Mouse (Mus musculus) mouse embryonic stem cell (cell line): Measurements from ENCODE around the gene Qpctl.

Experiments used
- in situ Hi-C, 2 experiments: fragments of 300-500 bp; cut with MboI; formaldehyde crosslinking; loops; 1 replicate in 1 of 2; 3 replicates in 1 of 2; pipeline ENCODE4 v1.14.3; 2019 to 2020; ENCODE audit warnings: low sequenced_read_pairs in 2 of 2, low pct_unique_long_range_greater_than_20kb in 1 of 2, mixed read lengths in 1 of 2; ENCODE audit not compliant: unreplicated experiment in 1 of 2

Qpctl gene

DNA sequence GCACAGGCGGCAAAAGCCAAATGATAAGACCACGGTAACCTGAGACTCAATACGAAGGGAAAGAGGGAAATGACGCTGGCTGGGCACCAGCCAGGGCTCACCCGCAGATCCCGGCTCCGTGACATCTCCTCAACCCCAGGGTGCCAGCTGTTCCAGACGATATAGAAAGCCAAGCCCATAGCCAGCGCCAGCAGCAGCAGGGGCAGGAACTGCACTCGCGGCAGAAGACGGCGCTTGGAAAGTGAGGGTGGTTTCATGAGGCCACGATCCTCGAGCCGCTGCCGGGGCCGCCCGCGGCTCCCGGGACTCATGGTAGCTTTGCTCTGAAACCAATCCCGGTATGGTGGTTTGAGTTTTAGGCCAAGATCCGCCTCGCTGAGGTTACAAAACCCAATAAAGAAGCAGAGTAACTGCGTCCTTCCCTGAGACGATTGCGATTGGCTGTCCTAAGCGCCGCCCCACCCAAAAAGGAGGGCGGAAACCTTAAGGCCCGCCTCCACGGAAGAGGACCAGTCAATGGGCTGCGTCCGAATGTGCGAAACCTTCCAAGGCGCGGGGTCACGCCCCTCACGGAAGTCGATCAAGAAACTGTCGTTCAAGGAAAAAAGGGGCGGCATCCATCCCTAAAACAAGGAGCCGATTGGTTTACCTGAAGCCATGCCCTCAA, at the start of gene Qpctl:
Qpctl (minus strand) TSS at position 417 of the 667 bp plus-strand sequence.
- in situ Hi-C loops, result no loop called here

DNA sequence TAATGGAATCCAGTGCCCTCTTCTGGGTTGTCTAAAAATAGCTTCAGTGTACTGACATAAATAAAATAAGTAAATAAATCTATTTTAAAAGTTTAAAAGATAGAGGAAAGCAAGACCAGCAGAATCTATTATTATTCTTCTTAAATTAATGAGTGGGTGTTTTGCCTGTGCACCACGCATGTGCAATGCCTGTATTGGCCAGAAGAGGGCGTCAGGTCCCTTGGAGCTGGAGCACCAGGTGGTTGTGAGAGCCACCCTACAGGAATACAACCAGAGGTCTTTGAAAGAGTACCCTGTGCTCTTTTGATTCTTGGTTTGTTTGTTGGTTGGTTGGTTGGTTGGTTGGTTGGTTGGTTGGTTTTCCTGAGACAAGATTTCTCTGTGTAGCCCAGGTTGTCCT, 48.9 kb upstream of the Qpctl start:
- in situ Hi-C loops, result loop anchor here in 1 of 2 experiments (5.0 kb wide), 1 partner anchor 79 kb away; no protein-coding TSS in a partner anchor

DNA sequence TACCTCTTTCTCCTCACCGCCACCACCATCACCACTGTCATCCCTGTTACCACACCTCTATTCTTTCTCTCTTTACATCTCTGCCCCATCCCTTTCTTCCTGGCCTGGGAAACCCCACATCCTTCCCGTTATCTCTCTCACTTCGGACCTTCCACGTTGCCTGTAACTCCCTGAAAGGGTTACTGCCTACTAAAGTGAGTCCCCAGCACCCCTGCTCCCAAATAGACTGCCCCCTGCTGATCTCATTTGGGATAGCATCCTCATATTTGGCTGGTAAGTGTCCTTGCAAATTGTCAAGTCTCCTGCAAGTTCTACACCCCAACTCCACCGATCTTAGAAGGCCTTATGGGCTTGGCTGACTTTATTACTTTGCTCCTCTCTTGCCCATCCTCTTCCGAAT, 47.6 kb upstream of the Qpctl start:
- in situ Hi-C loops, result loop anchor here in 1 of 2 experiments (5.0 kb wide), 1 partner anchor 81 kb away; no protein-coding TSS in a partner anchor

- in situ Hi-C loops, result loop anchor here in 1 of 2 experiments (5.0 kb wide), 1 partner anchor 83 kb away; no protein-coding TSS in a partner anchor
Observed at GRCm38 (mm10) chr7:19194676-19195075, 45.6 kb upstream of the Qpctl start.

- in situ Hi-C loops, result loop anchor here in 1 of 2 experiments (5.0 kb wide), 1 partner anchor 33 kb away; no protein-coding TSS in a partner anchor
Observed at GRCm38 (mm10) chr7:19184758-19185157, 35.7 kb upstream of the Qpctl start.

GRCm38 (mm10) chr7:19184250-19184649, 35.2 kb upstream of the Qpctl start:
- in situ Hi-C loops, result loop anchor here in 1 of 2 experiments (5.0 kb wide), 1 partner anchor 33 kb away; no protein-coding TSS in a partner anchor

- in situ Hi-C loops, result loop anchor here in 1 of 2 experiments (5.0 kb wide), 1 partner anchor 36 kb away; no protein-coding TSS in a partner anchor
Observed at GRCm38 (mm10) chr7:19180862-19181429, 31.9 kb upstream of the Qpctl start.

DNA sequence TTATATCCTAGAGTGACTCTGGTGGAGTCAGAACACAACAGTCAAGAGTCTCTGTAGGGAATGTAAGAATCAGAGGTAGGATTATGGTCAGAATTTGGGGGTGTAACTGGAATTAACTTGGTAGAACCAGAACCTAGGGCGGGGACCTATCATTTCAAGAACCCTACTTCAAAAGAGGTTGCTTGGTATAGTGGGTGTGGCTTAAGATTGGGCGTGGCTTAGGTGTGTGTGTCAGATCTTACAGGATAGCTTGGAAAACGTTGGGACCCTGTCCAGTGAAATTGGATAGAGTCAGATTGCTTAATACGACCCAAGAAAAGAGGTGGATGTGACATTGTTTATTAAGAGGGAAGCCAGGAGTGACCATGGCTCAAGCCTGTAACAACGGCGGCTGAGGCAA, 30.8 kb upstream of the Qpctl start:
- in situ Hi-C loops, result loop anchor here in 1 of 2 experiments (5.0 kb wide), 1 partner anchor 37 kb away; no protein-coding TSS in a partner anchor

GRCm38 (mm10) chr7:19179173-19179572, 30.1 kb upstream of the Qpctl start:
- in situ Hi-C loops, result no loop called here

DNA sequence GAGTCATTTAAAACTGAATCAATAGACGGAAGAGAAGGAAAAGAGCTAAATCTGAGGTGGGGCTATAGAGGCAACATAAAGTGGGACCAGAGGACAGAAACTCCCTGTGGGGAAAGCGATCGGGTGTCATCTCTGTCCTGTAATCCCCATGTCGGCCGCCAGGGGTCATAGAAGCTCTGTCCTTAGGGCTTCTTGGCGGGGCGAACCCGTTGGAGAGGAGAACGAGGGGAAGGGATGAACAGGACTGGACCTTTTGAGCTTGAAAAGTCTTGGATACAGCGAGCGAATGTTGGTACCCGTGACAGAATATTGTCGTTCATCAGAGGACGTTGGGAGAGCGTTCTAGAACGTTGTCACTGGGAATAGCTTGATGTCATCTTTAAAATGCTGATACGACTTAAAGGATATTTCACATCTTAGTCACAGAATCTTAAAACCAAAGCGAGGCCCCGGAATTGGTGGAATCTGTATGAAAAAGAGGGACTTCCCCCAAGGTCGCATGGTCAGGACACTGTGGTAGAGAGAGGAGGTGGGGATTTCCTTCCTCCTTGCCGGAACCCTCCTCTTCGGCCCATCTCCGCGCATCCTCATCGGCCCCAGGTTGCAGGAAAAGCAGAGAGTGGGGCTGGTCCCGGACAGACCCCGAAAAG, 29.5 kb upstream of the Qpctl start:
- in situ Hi-C loops, result no loop called here

DNA sequence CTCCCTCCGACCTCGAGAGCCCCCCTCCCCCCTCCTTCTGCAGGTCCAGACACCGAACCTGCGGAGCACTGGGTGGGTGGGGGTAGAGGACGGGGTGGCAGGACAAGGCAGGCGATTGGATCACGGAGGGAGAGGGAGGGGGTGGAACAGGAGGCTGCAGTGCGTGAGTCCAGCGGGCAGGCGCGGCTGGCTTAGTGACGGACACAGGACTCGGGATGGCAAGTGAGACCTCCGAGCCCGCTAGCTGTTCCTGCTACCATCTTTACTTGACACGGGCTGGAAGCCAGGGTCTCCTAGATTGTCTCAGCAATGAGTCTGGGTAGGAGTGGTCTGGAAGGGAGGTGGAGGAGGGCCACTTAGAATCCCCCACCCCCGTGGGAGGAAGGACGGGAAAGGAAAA, 28.9 kb upstream of the Qpctl start:
- in situ Hi-C loops, result no loop called here

GRCm38 (mm10) chr7:19177216-19177615, 28.1 kb upstream of the Qpctl start:
- in situ Hi-C loops, result no loop called here

DNA sequence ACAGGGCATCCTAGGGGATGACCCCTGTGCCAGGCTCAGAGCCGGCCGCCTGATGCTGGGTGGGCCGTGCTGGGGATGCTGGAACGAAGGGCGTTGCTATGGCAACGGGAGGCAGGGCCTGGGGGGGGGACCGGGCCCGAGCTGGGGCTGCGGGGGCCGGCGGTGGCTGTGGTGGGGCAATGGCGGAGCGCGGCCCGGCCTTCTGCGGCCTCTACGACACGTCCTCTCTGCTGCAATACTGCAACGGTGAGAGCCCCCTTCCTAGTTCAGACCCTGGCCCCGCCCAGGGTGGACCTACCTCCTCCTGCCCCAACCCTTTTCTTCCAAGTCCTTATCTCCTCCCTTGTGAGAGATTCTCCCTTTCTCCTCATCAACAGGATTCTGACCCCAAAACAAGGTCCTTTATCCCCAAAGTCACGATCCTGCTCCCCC, 27.4 kb upstream of the Qpctl start:
- in situ Hi-C loops, result no loop called here

DNA sequence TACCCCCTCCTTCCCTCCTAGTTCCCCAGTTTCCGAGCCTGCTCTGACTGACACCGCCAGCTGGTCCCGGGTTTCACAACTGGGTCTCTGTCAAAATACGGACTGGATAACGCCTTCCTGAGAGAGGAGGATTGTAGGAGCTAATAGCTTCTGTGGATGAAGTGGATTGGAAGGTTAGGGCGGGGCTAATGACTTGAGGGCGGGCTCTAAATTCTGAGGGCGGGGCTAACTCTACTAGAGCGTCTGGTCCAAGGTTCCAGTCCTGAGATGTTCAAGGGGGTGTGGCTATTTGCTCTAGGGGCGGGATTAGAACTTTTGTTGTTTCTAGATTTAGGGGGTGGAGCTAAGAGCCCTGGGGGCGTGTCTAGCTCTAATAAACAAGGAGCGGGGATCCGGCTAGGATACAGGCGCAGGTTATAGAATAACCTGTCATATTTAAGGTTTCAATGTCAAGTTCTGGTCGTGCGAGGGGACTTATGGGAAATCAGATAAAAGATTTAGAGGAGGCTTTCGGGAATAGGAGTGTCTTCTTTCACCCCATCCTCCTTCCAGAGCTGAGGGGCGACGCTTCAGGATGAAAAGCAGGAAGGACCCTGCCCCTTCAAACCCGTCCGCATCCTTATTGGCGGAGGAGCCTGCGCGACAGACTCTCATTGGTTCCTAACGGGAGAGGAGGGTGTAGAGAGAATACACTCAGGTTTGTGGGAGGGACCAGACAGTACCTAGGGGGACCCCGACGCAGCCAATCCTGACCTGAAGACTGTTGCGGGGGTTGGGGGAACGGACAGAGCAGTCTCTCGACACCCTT, 26.8 kb upstream of the Qpctl start, which contains the start of gene Eml2:
Eml2 (plus strand) TSS at position 714 of the 808 bp plus-strand sequence.
- in situ Hi-C loops, result no loop called here

DNA sequence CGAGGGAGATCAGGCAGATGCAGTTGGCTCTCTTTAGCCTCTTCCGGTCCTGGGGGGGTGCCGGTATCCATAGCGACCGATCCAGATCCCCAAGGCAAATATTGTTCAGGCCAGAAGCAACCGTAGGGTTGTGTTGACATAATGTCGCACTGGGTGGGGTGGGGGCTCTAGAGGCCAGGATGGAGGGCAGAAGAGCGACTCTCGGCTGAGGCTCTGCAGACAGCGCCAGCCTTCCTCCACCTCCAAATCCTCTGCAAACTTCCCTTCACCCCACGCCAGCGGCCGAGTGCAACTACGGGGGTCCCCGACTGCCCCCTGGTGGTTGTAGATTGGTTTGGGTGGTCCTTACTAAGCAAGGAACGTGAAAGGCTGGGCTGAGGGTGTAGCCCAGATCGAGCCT, 23.8 kb upstream of the Qpctl start:
- in situ Hi-C loops, result no loop called here

GRCm38 (mm10) chr7:19171831-19172230, 22.7 kb upstream of the Qpctl start:
- in situ Hi-C loops, result no loop called here

DNA sequence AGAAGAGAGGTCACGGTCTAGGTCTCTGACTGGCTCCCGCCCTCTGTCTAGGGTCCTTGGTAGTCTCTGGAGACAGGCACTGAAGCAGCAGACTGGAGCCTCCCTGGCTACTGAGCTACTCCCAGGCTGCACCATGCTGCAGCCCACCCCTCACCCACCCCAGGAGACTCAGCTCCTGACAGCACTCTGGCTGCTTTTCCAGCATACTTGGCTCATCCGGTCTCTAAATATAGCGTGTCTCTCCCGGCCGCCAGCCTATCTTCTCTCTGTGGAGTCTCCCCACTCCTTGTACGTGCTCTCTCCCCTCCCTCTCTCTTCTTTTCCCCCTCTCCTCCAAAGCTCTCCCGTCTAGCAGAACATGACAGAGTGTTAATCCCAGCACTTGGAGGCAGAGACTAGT, 21.1 kb upstream of the Qpctl start:
- in situ Hi-C loops, result no loop called here

GRCm38 (mm10) chr7:19169506-19169905, 20.4 kb upstream of the Qpctl start:
- in situ Hi-C loops, result no loop called here
